Mouse (Mus musculus) lung, postnatal 25 days (tissue): ENCODE results near the gene Kynu.

Source experiments
- DNase-seq: peaks from one replicate; pipeline ENCODE4 v3.0.0; 2022; ENCODE audit warnings: low spot score

The Kynu gene

DNA sequence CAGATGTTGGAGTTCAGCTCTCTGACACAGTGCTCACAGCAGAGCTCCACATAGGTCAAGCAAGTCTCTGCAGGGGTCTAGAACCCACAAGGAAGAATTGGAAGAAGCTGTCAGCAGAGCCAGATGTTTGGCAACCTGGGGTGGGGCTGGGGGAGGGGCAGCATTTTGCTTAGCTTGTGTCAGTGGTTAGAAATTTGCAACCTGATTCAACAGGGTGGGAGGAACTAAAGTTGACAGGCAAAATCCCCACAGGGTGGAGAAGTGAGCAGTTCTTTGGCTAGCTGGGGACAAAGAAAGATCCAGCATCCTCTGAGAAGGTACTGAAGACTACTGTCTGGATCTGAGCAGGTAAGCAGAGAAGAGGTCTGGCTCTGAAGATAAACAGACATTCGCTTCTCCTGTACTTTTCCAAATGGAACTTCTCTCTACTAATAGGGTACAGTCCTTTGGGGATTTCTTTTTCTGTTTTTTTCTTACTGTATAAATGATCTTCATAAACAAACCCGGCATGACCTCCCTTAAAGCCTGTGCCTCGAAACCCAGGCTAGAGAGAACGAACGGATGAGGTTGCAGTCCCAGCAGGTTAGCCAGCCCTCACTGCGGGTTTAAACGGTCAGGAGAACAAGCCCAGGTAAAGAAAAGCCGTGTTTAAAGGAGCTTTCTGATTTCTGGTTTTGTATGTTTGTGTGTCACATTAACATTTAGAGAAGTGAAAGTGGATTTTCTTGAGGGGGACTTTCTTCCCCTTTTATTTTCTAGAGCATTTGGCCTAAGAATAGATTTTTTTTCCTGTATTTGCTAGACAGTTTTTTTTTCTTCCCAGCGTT lies at the start of gene Kynu:
TSS of gene Kynu (plus strand) at position 268 of the 827 bp plus-strand sequence.
- peak; percentile 10 for DNase-seq

DNA sequence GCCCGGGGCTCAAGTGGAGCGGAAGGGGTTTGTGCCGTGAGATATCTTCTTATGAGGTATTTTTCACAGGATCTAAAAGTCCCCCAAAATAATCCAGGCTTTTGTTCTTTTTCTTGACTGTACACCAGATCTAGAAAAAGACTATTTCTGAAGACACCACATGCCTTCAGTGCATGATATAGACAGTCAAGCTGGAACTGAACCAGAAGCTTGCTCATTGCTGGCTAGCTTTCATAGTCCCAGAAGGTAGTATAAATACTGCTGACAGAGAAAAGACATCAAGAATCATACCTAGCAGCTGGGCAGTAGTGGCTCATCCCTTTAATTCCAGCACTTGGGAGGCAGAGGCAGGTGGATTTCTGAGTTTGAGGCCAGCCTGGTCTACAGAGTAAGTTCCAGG lies 48.9 kb upstream of the Kynu start:
- no peak for DNase-seq

DNA sequence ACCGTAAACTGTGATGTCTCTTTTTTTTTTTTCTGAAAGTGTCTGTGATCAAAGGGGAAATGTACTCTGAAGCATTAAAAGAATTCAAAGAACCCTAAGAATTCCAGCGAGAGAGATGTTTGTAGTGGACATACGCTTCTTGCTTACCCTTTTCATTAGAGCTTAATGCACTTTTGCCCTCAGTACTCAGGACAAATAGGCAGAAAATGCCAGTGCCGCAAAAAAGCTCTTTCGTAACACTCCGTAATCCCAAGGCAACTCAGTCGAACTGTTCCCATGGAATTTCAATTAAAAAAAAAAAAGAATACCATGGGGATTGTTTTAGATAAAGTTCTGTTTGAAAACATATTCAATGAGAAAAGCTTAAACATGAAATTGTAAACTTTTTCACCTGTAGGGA lies 41.3 kb upstream of the Kynu start:
- no peak for DNase-seq

DNA sequence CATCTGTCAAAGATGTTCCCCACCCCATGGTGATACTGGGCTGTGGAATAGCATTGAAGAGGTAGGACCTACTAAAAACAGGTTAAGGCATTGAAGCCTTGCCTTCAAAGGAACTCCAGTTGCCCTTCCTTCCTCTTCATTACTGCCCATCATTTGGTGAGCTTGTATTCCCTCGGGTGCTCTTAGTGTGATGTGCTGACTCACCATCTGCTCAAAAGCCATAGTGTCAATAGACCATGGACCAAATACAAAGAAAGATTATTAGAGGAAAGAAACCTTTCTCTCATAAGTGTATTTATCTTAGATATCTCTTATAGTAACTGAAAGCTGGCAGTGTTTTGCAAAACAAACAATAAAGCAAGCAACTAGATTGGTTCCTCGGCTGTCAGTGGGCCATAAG lies 20.7 kb upstream of the Kynu start:
- DNase-seq, result no peak

DNA sequence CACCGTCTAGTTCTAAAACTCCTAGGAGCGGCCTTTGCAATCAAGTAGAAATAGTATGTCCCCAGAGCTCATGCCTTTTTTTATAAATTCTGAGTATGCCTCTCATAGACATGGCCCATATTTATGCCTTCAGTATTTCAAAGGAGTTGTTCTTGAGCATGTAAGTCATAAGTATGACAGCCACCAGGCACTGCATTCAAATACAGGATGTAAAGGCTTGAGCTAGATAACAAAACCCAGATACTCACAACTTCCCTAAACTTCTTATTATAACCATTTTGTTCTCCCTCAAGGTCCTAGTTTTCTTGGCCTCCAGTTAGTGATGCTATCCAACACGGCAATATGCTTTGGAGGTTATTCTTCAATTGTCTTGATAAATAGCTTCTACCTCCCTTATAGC lies 12.5 kb upstream of the Kynu start:
- no peak for DNase-seq

DNA sequence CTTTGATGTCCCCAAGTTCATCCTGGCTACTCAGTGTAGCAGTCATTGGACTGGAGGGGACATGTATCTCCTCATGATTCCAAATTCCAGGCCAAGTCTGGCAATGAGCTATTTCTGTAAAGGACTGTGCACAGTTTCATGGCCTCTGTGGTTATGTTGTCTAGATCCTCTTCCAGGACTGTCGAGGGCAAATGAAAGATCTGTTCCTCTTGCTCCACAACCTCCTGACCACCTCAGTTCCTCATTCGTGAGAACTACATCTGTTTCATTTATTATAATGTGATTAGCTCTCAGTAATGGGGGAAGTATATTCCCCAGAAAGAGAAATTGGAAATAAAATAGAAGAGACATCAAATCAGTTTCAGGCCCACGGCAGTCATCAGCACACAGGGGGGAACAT lies 9.5 kb upstream of the Kynu start:
- peak; percentile 29 for DNase-seq

DNA sequence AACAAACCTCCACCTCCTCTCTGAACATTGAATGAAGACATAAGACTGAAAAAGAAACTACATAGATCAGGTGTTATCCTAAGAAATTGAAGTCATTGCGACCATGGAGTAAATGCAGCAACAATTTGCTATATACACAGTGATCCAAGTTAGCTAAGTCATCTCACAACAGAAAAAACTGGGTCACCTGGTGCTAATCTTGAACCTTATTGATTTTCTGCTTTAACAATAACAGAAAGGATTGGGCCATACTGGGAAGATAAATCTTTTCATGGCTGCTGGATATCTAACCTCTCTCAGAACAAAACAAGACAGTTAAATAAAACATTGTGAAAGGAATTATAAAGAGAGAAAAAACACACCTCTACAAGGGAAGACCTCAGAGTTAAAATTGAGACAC lies 8.7 kb upstream of the Kynu start:
- DNase-seq, result no peak

DNA sequence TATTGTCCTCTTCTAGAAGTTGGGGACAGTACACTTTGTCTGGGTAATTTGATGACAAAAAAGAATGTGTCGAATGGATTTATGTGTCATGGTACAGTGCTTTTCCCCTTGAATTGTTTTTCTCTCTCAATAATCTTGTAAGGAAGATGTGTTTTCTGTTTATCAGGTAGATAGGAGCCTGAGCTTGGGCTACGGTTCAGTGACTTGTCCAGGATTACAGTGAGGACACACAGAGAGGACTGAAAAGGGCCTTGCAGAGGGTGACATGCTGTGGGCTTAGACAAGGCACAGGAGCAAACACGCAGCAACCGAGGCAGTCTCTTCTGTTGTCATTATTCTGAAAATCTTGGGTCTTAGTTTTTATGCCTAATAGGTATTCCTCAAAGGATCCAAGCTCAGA lies 913 bp upstream of the Kynu start:
- DNase-seq, result no peak

DNA sequence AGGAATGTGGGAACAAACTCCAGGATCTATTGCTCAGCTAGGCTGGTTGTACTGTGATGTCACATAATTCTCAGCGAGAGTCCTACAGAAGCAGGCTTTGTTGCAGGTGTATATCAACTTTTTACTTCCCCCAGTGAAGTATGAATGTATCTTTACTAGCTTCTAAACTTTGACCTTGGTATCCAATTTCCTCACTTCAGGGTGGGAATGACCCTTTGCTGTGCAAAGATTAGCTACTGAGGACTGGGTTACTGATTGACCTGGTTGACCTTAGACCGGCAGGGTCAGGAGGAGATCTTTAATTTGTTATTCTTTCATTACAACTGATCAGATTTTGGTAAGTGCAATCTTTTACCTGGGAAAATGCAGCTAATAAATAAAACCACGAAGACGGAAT lies 758 bp downstream of the Kynu start:
- no peak for DNase-seq

DNA sequence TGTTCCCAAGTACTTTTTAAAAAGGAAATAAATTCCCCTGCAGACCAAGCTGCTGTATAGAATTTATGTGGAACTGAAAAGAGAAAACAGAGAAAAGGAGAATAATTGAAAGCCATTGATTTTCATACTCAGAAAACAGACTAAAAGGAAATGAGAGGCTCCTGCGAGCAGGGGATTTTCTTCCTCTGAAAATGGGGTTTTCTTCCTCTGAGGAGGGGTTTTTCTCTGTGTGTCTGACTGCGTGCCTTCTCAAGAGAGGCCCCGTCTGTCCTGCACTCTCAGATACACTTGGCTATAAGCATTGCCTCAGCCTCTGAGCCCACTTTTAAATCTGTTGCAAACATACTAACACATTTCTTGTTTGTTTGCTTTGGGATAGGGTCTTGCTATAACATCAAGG lies 1.9 kb downstream of the Kynu start:
- DNase-seq, result no peak

DNA sequence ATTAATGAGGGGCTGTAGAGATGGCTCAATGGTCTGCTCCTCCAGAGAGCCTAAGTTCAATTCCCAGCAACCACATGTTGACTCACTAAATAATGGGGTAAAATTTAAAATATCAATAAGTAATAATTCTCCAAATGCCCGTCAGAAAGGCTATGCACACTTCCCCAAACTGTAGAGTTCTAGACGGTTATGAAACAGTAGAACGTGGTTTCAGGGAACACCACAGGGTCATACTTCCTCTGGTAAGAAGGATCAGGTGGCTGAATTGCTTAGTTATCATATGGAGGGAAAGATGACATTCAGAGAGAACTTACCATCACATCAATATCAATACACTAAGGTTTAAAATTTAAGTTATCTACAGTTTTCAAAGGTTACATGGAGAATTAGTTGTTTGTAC lies 6.1 kb downstream of the Kynu start:
- no peak for DNase-seq

DNA sequence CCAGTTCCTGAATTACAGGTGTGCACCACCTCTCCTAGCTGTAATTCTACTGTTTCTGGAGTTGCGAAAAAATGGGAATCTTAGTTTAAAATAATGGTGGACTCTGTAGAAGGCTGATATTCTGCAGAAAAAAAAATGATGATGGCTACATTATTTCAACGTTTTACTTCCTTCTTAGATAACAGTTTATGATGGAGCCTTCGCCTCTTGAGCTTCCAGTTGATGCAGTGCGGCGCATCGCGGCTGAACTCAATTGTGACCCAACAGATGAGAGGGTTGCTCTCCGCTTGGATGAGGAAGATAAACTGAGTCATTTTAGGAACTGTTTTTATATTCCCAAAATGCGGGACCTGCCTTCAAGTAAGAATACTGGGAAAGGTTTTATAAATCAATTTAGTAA lies 7.7 kb downstream of the Kynu start:
- no peak for DNase-seq

DNA sequence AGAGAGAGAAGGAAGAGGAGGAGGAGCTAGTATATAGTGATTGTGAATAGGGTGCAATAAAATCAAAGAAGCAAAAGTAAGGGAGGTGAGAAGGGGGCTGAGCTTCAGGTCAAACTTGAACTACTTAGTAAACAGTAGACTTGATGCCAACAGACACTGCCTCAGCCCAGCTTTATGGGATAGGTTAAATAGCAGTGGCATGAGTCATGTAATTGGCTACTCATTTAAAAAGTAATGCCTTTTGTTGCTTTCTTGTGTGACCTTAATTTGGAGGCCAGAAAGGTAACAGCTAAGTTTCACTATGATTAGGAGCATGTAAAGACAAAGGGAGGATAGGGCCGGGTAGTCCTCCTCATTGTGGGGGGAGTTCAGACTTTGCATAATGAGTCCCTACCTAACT lies 13.3 kb downstream of the Kynu start:
- DNase-seq, result no peak

DNA sequence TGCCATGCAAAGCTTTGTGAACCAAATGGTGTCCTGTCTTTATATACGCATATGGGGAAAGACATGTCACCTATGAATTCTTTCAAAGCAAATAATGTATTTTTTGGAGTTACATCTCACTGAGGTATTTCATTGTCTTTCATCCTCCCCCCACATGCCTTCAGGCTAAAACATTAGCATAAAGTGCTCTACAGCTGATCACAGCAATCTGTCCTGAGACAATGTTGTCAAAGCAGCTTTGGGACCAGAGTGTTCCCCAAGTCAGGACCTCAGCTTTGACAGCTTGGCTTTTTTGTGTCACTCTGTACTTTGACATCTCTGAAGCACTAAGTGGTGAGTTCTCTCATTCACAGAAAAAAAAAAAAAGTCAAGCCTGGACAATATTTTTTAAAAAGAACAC lies 18.4 kb downstream of the Kynu start:
- DNase-seq, result no peak

DNA sequence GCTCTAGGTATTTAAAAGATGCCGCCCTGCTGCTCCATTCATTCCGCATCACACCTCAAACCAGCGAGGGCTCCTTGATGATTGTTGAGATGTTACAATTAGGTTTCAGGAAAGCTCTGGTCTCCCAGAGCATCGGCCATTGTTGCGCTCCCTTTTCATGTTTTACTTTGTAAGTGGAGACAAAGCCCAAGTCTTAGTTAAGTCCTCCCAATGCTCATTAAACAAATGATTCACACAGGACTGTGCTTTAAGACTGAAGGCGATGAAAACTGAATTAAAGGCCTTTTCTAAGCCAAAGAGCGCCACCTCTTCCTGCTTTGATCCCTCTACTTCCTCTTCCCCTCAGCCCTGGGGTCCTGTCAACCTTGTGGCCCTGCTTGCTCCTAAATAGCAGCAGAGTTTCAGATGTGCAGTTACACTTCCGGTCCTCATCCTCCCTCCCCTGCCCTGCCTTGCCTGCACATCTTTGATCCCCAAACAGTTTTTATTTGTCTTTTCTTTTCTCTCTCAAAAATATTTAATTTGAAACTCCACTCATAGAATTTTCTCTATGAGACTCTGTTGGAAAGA lies 28.2 kb downstream of the Kynu start:
- no peak for DNase-seq

DNA sequence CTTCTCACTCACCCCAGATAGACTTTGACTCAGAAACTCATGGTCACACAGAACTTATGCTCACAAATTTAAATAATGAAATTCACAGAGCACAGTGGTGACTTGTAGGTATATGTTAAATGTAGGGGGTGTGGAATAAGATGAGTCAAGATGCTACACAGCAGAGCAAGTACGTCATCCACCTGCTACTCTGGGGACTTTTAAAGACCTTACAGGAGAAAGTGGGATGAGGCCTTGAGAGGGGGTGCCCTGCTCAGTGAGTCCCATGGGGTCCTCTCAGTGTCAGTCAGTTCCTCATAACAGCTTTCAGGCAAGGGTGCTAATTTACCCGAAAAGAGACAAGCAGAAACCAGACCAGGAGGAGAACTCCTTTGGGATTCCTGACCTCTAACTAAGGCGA lies 30.4 kb downstream of the Kynu start:
- no peak for DNase-seq

DNA sequence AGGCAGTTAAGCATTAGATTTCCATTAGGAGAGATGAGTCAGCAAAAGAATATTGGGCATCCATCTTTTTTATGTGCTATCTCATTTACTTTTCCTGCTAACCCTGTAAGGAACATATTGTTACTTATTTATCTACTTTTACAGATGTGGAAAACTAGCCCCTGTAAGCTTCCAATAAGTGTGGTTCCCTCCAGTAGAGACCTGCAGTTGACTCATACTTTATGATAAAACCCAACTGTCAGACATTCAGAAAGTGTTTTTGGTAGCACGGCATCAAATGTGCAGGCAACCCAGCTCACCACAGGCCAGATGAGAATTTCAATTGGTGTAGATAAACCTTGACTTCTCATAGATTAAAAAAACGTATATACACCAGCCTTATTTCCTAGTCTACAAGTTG lies 32.7 kb downstream of the Kynu start:
- DNase-seq, result no peak

DNA sequence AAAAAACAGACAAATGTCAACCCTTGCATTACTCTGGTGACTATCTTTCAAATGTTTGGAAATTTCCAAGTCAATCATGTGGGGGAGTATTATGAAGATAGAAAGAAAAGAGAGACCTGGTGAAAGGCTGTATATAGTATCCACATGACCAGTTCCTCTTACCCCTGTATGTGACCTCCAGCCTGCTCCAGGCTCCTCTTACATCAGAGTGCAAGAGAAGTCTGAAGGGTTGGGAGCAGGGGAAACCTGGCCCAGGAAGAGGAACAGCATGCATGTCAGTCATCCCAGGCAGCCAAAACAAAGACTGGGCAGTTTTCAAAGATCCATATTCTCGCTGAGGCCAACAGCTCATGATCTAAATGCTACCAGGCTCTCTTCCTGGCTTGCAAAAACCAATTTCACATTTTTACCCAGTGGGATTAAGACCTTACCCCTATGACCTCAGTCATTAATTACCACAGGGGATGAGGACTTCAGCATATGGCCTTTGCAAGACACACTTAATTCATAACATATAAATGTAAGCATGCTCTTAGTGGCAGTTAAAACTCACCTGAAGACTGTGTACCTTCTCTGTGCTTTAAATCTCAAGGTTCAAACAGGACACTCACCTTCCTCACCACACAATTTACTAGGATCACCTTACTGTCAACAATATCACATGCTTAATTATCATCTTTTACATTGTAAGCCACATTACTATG lies 37.0 kb downstream of the Kynu start:
- DNase-seq, result no peak

DNA sequence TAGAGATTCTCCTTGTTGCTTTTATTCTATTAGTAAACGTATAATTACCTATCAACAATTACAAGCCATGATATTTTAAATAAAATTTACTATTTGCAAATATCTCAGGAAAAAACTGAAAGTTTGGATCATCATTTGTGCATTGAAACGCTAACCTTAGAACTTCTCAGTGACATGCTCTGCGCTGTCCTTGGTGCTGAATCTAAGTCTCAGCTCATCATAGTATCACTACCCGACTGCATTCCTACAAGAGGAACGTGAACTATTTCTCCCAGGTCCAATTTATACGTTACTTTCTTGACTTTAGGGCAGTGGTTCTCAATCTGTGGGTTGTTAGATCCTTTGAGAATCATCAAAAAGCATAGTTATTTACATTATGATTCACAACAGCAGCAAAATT lies 58.4 kb downstream of the Kynu start:
- DNase-seq, result no peak

DNA sequence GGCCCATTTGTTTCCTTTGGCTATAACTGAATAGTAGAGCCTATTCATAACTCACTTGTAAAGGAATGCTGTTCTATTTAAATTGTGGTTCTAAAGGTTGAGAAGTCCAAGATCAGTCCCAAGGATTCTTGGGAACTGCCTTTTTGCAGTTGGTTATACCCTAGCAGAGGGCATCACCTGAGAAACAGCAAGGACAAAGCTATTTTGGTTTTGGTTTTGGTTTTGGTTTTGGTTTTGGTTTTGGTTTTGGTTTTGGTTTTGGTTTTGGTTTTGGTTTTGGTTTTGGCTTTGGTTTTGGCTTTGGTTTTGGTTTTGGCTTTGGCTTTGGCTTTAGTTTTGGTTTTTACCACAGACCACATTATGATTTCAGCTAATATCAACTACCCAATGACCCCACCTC lies 66.0 kb downstream of the Kynu start:
- no peak for DNase-seq

DNA sequence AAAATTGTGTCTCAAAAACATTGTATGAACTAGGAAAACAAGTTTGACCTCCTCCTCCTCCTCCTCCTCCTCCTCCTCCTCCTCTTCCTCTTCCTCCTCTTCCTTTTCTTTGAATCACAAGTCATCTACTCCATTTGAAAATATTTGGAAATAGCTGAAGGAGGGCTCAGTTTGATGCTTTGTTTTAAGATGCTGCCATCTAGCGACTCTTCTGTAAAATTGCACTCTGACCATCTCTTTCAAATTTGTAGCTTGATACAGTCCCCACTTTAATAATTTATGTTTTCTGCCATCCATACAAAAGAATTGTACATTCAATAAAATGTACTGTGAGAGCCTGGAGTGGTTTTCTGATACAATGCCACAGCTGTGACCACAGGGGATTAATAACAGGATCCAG lies 67.7 kb downstream of the Kynu start:
- DNase-seq, result no peak

DNA sequence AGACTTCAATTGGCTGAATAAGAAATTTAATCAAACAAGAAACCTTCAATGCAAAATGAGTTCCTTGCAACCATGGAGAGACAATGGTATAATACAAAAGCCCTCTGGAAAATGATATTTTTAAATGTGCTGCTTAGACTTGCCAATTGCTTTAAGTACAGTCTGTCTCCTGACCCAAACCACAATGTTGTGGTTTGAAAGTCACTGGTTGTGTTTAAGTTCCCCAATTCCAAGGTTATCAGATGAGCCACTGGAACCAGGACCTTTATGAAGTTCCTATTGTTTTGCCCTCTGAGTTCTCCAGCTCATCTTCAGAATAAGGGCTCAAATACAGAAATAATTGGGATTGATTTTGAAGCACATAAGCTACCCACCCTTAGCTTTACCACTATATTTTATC lies 76.7 kb downstream of the Kynu start:
- no peak for DNase-seq

DNA sequence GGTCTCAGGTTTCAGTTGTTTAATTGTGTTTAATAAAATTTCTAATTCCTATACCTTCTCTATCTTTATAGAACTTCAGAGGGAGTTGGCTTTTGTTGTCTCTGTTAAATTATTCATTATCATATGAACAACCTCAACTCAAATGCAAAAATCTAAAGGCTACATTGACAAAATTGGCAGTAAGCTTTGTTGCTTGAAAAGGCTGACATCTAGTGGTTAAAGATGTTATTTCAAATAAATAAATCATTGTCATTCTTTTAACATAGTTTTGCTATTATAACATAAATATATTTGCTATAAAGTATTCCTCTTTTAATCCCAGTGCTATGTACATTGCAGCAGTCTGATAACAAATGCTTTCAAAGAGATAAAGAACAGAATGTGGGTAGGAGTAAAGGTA lies 81.4 kb downstream of the Kynu start:
- no peak for DNase-seq

DNA sequence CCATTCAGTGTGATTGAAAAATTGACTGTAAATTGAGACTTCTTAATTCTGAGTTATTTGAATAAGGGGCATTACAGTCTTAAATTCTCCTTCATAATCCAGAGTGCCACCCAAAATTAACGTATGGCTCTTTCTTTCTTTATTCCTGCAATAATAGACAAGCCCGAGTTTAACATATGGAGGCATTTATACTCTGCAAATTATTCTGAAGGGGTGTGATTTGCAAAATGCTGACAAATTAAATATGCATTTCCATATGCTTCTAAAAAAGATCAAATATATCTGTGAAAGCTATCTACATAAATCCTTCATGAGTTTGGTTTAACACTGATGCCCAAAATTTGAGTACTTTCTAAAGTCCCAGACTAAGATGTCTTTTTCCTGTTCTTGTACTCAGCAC lies 91.8 kb downstream of the Kynu start:
- no peak for DNase-seq
